Mouse (Mus musculus): ENCODE measurements at regions not wholly inside any gene's neighbourhood (a gene's known extent, or its start where the extent isn't known, plus 50 kb on each side); places are given as distances from the start of the nearest gene placed in this dataset.

DNA sequence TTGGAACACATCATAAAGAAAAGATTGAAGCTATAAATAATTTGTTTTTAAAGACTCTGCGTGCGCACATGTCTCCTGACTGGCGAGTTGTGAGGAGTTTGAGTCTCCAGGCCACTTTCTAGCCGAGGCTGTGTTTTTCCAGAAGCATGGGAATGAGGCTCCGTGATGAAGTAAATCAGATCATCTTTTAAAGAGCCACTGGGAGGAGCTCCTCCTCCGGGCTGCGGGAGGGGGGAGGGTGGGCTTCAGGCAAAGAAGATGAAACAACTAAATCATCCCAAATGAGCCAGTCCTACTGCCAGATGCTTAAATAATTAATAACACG lies 141.6 kb downstream of the Setd4 start:
- no peak for TF ChIP-seq POLR2A (IDR thresholded peaks at IDR 0.05; ENCODE audit: borderline replicate concordance, extremely low read depth, insufficient read depth, insufficient read length, poor library complexity, severe bottlenecking)
- no peak for TF ChIP-seq CTCF (IDR thresholded peaks at IDR 0.05; ENCODE audit: borderline replicate concordance, extremely low read depth, insufficient read depth, insufficient read length)

All from brain, embryonic 14.5 days (tissue).